Mouse (Mus musculus) liver, embryonic 12.5 days (tissue): Measurements from ENCODE around the gene Vav2. TPM values are rescaled to one million over a fixed set of nuclear protein-coding genes. Genes with fewer than 3 reads are reported as not detected.

Experiments used
- ATAC-seq: fragments of 200-750 bp; cut with Nextera tagmentation; 2 replicates; pipeline ENCODE4 v1.8.0; 2017; ENCODE audit warnings: moderate number of reproducible peaks, mild to moderate bottlenecking, moderate library complexity
- H3K27ac ChIP-seq: fragments of 300-500 bp; sonication (generic); 2 replicates; pipeline ENCODE4 v1.5.1; 2016; ENCODE audit warnings: mild to moderate bottlenecking
- H3K27me3 ChIP-seq: fragments of 300-500 bp; sonication (generic); replicated peaks from 2 replicates; pipeline ENCODE4 v1.6.1; 2016; ENCODE audit warnings: mild to moderate bottlenecking, moderate library complexity
- H3K36me3 ChIP-seq: fragments of 300-500 bp; sonication (generic); 2 replicates; pipeline ENCODE4 v1.6.1; 2016; ENCODE audit warnings: mild to moderate bottlenecking, moderate library complexity
- H3K4me1 ChIP-seq: fragments of 300-500 bp; sonication (generic); 2 replicates; pipeline ENCODE4 v1.6.1; 2016
- H3K4me2 ChIP-seq: fragments of 300-500 bp; sonication (generic); 2 replicates; pipeline ENCODE4 v1.6.1; 2016; ENCODE audit warnings: mild to moderate bottlenecking, moderate library complexity
- H3K4me3 ChIP-seq: fragments of 300-500 bp; sonication (generic); 2 replicates; pipeline ENCODE4 v1.5.1; 2016; ENCODE audit warnings: mild to moderate bottlenecking, moderate library complexity
- H3K9ac ChIP-seq: fragments of 300-500 bp; sonication (generic); 2 replicates; pipeline ENCODE4 v1.6.1; 2016; ENCODE audit warnings: mild to moderate bottlenecking, moderate library complexity
- H3K9me3 ChIP-seq: fragments of 300-500 bp; sonication (generic); replicated peaks from 2 replicates; pipeline ENCODE4 v1.6.1; 2016; ENCODE audit warnings: mild to moderate bottlenecking, moderate library complexity
- WGBS: fragments of 180-500 bp; shearing (Covaris S2); methylation state at CpG from one replicate; pipeline ENCODE4 v1.1.7; 2016; ENCODE audit not compliant: insufficient replicate concordance; 5-methylcytosine and 5-hydroxymethylcytosine counted together
- polyA plus RNA-seq: library from polyadenylated mRNA; unstranded; fragments of >200 nt; fragmentation: Nextera tagmentation; extraction: Ambion mirVana; gene quantifications from 2 replicates; pipeline ENCODE4 v1.2.1, GENCODE M21; 2016

Gene Vav2
- polyA plus RNA-seq, 1 experiment from 2014 or later = 5.8 TPM

DNA sequence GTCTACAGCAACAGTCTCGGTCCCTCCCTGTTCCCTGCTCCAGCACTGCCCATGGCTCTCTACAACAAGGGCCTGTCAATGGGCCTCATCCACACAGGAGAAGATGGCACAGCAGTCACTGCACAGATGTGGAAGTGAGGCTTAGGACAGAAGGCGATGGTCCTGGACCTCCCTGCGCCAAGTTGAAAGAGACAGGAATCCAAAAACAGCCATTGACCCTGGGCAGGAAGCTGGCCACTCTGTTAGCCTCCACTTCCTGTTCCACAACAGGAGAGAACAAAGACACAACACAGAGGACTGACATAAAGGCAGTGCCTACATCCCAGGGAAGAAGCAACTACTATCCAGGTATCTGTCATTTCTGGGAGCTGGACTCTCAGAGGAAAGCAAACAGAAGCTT is 45.6 kb downstream of the Vav2 start:
- no peaks in the 10 kb centered on the region for H3K9me3 ChIP-seq
- H3K4me3 ChIP-seq = no peak overlapping the region
- peaks cover 23% of the 10 kb centered on the region; the same call in 1 of the 2 replicates for H3K4me1 ChIP-seq
- peaks cover 10% of the 10 kb centered on the region for H3K36me3 ChIP-seq
- ATAC-seq = no peak
- no peak overlapping the region for H3K27ac ChIP-seq
- H3K4me2 ChIP-seq = no peak overlapping the region
- no peak overlapping the region for H3K9ac ChIP-seq
- WGBS = 72% methylated on average over 3 of the region's 3 CpGs
- no peaks in the 10 kb centered on the region for H3K27me3 ChIP-seq

DNA sequence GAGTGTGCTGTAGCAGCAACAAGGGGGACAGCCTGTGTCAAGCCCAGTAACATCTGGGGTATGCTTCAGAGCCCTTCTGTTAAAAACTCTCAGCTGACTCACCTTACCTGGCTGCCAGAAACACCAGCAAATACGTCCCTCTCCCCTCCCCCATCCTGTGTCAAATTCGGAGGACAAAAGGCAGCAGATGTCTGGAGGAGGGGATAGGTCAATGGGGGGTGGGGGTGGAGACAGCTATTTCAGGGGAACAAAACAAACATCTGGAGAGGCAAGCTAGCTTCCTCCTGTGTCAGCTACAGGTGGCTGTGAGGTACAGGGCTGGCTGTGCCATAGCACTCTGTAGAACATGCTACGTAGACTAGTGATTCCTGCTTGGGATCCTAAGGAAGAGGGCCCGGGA is 49.0 kb downstream of the Vav2 start:
- no peaks in the 10 kb centered on the region for H3K9me3 ChIP-seq
- H3K4me1 ChIP-seq = peaks cover 32% of the 10 kb centered on the region
- no peak for ATAC-seq
- WGBS = 47% methylated on average over 4 of the region's 4 CpGs
- H3K27me3 ChIP-seq = no peaks in the 10 kb centered on the region
- no peak overlapping the region for H3K4me3 ChIP-seq
- no peak overlapping the region for H3K27ac ChIP-seq
- H3K36me3 ChIP-seq = no peaks in the 10 kb centered on the region
- no peak overlapping the region for H3K4me2 ChIP-seq
- no peak overlapping the region for H3K9ac ChIP-seq

GRCm38 (mm10) chr2:27377164-27377563 is 49.7 kb downstream of the Vav2 start:
- ATAC-seq = no peak
- no peaks in the 10 kb centered on the region for H3K36me3 ChIP-seq
- H3K4me3 ChIP-seq = no peak overlapping the region
- no peaks in the 10 kb centered on the region for H3K27me3 ChIP-seq
- H3K4me1 ChIP-seq = peaks cover 35% of the 10 kb centered on the region
- H3K4me2 ChIP-seq = no peak overlapping the region
- no peak overlapping the region for H3K27ac ChIP-seq
- WGBS = 77% methylated on average over 8 of the region's 8 CpGs
- H3K9me3 ChIP-seq = no peaks in the 10 kb centered on the region
- no peak overlapping the region for H3K9ac ChIP-seq

DNA sequence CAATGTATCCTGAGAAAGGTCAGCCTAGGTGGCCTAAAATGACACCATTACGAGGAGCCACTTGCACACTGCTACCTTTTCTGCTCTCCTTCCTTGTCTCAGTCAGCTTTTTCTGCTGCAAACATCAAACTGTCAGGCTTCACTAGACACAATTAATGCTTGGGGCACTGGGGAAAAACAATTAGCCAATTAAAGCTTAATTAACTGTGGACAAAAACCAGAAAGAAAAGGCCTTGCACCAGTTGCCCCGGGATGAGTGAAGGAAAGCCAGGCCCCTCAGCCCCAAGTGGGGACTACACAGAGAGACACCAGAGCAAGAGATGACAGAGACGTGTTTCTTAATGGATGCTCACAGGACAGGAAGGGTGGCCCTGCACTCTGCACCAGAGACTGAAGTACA is 51.7 kb downstream of the Vav2 start:
- H3K9me3 ChIP-seq = no peaks in the 10 kb centered on the region
- no peaks in the 10 kb centered on the region for H3K36me3 ChIP-seq
- H3K27me3 ChIP-seq = no peaks in the 10 kb centered on the region
- ATAC-seq = no peak
- no peak overlapping the region for H3K4me2 ChIP-seq
- H3K27ac ChIP-seq = no peak overlapping the region
- H3K4me3 ChIP-seq = no peak overlapping the region
- WGBS = 55% methylated on average over 3 of the region's 3 CpGs
- peaks cover 25% of the 10 kb centered on the region for H3K4me1 ChIP-seq
- H3K9ac ChIP-seq = no peak overlapping the region

- Histone ChIP-seq H3K9ac (no peak overlapping the region), H3K4me2 (no peak overlapping the region), H3K9me3 (no peaks in the 10 kb centered on the region), H3K27ac (no peak overlapping the region), H3K4me3 (no peak overlapping the region), H3K27me3 (no peaks in the 10 kb centered on the region), H3K36me3 (no peaks in the 10 kb centered on the region), H3K4me1 (peaks cover 23% of the 10 kb centered on the region)
- WGBS = 21% methylated on average over 12 of the region's 12 CpGs
- no peak for ATAC-seq
Observed at GRCm38 (mm10) chr2:27373349-27373748, 53.5 kb downstream of the Vav2 start.

GRCm38 (mm10) chr2:27371450-27371849 is 55.4 kb downstream of the Vav2 start:
- H3K4me3 ChIP-seq = no peak overlapping the region
- no peak for ATAC-seq
- no peak overlapping the region for H3K27ac ChIP-seq
- H3K27me3 ChIP-seq = no peaks in the 10 kb centered on the region
- no peak overlapping the region for H3K4me2 ChIP-seq
- H3K4me1 ChIP-seq = peaks cover 14% of the 10 kb centered on the region
- no peaks in the 10 kb centered on the region for H3K36me3 ChIP-seq
- no peaks in the 10 kb centered on the region for H3K9me3 ChIP-seq
- WGBS = 68% methylated on average over 2 of the region's 2 CpGs
- no peak overlapping the region for H3K9ac ChIP-seq

DNA sequence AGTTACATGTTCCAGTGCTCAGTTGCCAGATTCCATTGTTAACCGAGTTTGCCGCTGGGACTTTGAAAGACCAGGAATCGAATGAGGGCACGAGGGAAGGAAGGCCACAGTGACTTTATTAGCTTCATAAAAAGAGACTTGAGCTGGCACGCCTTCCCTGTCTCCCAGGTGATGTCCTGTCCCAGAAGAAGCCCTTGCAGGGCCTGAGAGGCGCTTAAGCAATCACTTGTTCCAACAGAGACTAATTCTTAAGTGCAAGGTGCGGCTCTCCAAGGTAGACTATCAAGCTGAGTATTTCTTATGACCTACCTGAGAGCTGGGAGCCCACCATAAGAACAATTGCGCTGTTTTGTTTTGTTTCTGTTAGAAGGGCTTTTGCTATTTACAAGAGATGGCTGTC is 57.9 kb downstream of the Vav2 start:
- peaks cover 14% of the 10 kb centered on the region for H3K4me1 ChIP-seq
- no peak overlapping the region for H3K4me2 ChIP-seq
- no peak for ATAC-seq
- H3K36me3 ChIP-seq = no peaks in the 10 kb centered on the region
- no peaks in the 10 kb centered on the region for H3K9me3 ChIP-seq
- no peak overlapping the region for H3K27ac ChIP-seq
- H3K9ac ChIP-seq = no peak overlapping the region
- 79% methylated on average over 8 of the region's 8 CpGs for WGBS
- H3K4me3 ChIP-seq = no peak overlapping the region
- H3K27me3 ChIP-seq = no peaks in the 10 kb centered on the region

DNA sequence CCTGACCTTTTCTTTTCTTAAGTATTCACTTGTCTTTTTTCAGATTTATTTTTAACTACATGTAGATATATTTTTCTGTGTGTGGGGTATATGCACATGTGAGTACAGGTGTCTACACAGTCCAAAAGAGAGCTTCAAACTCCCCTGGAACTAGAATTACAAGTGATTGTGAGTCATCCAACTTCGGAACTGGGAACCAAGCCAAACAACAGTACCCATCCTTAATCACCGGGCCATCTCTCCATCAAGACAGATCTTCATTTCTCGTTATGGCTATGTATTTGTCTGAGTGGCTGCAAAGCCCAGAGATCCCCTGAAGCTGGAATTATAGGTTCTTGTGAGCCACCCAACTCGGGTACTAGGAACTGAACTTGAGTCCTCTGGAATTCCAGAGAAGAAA is 61.5 kb downstream of the Vav2 start:
- 68% methylated on average over 4 of the region's 4 CpGs for WGBS
- no peaks in the 10 kb centered on the region for H3K27me3 ChIP-seq
- 0 out of 2 replicates have a peak, but pooled peaks cover 7% of the 10 kb centered on the region for H3K4me1 ChIP-seq
- no peak overlapping the region for H3K4me2 ChIP-seq
- no peak overlapping the region for H3K9ac ChIP-seq
- H3K27ac ChIP-seq = no peak overlapping the region
- no peak overlapping the region for H3K4me3 ChIP-seq
- ATAC-seq = no peak
- no peaks in the 10 kb centered on the region for H3K9me3 ChIP-seq
- no peaks in the 10 kb centered on the region for H3K36me3 ChIP-seq

- no peak overlapping the region for H3K27ac ChIP-seq
- H3K4me2 ChIP-seq = no peak overlapping the region
- 73% methylated on average over 5 of the region's 5 CpGs for WGBS
- no peaks in the 10 kb centered on the region for H3K9me3 ChIP-seq
- no peaks in the 10 kb centered on the region for H3K27me3 ChIP-seq
- 0 out of 2 replicates have a peak, but pooled peaks cover 7% of the 10 kb centered on the region for H3K4me1 ChIP-seq
- ATAC-seq = no peak
- no peak overlapping the region for H3K9ac ChIP-seq
- H3K4me3 ChIP-seq = no peak overlapping the region
- no peaks in the 10 kb centered on the region for H3K36me3 ChIP-seq
Observed at GRCm38 (mm10) chr2:27361786-27362185, 65.0 kb downstream of the Vav2 start.

DNA sequence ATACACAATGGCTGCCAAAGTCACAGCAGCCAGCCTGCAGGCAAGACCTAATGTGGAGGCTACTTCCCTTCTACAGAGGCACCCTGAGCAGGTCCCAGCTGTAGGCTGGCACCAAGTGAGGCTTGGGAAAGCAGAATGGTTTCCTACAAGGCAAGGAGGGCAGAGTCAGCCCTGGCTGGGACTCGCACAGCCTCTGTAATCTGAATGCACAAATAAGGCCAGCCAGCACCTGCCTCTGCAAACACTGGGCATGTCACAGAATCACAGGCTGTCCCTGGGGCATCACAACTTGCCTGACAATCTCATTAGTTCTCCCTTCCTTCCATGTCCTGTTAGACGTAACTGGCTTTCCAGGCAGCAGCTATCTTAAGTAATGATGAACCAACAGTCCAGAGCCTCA is 68.4 kb downstream of the Vav2 start:
- H3K27me3 ChIP-seq = no peaks in the 10 kb centered on the region
- no peaks in the 10 kb centered on the region for H3K36me3 ChIP-seq
- H3K9ac ChIP-seq = no peak overlapping the region
- no peak overlapping the region for H3K4me3 ChIP-seq
- 62% methylated on average over 2 of the region's 2 CpGs for WGBS
- H3K4me2 ChIP-seq = no peak overlapping the region
- no peaks in the 10 kb centered on the region for H3K9me3 ChIP-seq
- H3K27ac ChIP-seq = no peak overlapping the region
- no peak for ATAC-seq
- H3K4me1 ChIP-seq = peaks cover 24% of the 10 kb centered on the region; the same call in 1 of the 2 replicates

DNA sequence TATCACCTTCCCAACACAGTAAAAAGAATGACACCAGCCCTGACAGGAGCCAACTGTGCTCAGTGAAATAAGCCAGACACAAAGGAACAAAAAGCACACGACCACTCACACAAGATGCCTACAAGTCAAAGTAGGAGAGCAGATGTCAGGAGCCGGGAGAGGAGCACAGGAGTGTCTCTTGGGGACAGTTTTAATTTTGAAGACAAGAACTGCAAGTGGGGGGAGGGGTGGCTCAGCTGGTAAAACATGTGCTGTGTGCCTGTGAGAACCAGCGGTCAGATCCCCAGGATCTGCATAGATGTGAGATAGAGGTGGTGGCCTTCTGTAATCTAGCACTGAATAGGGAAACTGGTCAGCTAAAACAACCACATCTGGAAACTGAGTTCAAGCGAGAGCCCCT is 71.1 kb downstream of the Vav2 start:
- peaks cover 18% of the 10 kb centered on the region; the same call in 1 of the 2 replicates for H3K4me1 ChIP-seq
- H3K27me3 ChIP-seq = no peaks in the 10 kb centered on the region
- no peak for ATAC-seq
- no peak overlapping the region for H3K4me3 ChIP-seq
- H3K9me3 ChIP-seq = no peaks in the 10 kb centered on the region
- H3K4me2 ChIP-seq = no peak overlapping the region
- no peak overlapping the region for H3K9ac ChIP-seq
- H3K36me3 ChIP-seq = peaks cover 10% of the 10 kb centered on the region
- no peak overlapping the region for H3K27ac ChIP-seq
- 53% methylated on average over 4 of the region's 4 CpGs for WGBS

- Histone ChIP-seq H3K4me2 (no peak overlapping the region), H3K27ac (no peak overlapping the region)
Observed at GRCm38 (mm10) chr2:27354610-27355211, 72.1 kb downstream of the Vav2 start.

DNA sequence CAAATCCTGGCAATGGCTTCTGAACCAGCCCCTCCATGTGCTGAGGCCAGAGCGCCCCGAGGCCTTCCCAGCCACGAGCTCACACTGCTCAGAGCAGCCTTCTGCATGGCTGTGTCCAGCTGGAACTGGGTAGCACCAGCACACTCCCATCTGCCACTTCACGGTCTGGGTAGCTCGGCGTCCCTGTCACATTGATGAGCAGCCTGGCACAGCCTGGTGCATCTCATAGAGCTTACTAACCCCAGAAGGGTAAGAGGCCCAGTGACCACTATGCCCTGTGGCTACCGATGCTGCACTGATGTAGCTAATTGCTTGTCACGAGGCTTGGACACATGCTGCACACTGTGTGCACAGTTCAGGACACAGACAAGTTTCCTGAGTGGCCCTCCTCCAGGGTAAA is 74.1 kb downstream of the Vav2 start:
- no peak for ATAC-seq
- Histone ChIP-seq H3K9ac (no peak overlapping the region), H3K9me3 (no peaks in the 10 kb centered on the region), H3K36me3 (peaks cover 17% of the 10 kb centered on the region), H3K4me3 (no peak overlapping the region), H3K4me1 (peaks cover 18% of the 10 kb centered on the region; the same call in 1 of the 2 replicates), H3K27ac (no peak overlapping the region), H3K4me2 (no peak overlapping the region), H3K27me3 (no peaks in the 10 kb centered on the region)
- 76% methylated on average over 8 of the region's 8 CpGs for WGBS

More at GRCm38 (mm10) chr2:27354610-27355211, 72.1 kb downstream of the Vav2 start:
- Histone ChIP-seq H3K4me3 (no peak overlapping the region), H3K27me3 (no peaks in the 10 kb centered on the region), H3K4me1 (peaks cover 18% of the 10 kb centered on the region; the same call in 1 of the 2 replicates), H3K36me3 (peaks cover 15% of the 10 kb centered on the region), H3K9me3 (no peaks in the 10 kb centered on the region), H3K9ac (no peak overlapping the region)
- 45% methylated on average over 6 of the region's 6 CpGs for WGBS
- no peak for ATAC-seq
